Mouse (Mus musculus): ENCODE measurements around the gene Ttyh3.
"Not testable (repeated sequence)": the region's sequence is repeated elsewhere in the genome, so short reads cannot be mapped to it uniquely, and the experiment has no call there.

Gene Ttyh3

GRCm38 (mm10) chr5:140648519-140649100 is at the start of gene Ttyh3:
TSS of gene Ttyh3 (minus strand) at chr5:140649031.
- DNase-seq (ENCODE audit: low read depth in 1 of 2, low spot score in 2 of 2) = peak in 1 of 2 experiments; percentile 21

GRCm38 (mm10) chr5:140695987-140696386 is 47.2 kb upstream of the Ttyh3 start:
- DNase-seq (ENCODE audit: low read depth in 1 of 2, low spot score in 2 of 2) = no peak

- DNase-seq (ENCODE audit: low read depth in 1 of 2, low spot score in 2 of 2) = no peak
These were observed 39.6 kb upstream of the Ttyh3 start for GRCm38 (mm10) chr5:140688434-140688833.

GRCm38 (mm10) chr5:140684343-140685148 is 35.7 kb upstream of the Ttyh3 start:
- DNase-seq (ENCODE audit: low read depth in 1 of 2, low spot score in 2 of 2) = peak in 1 of 2 experiments; percentile 16

- DNase-seq (ENCODE audit: low read depth in 1 of 2, low spot score in 2 of 2) = no peak
These were observed 33.3 kb upstream of the Ttyh3 start for GRCm38 (mm10) chr5:140682113-140682512.

GRCm38 (mm10) chr5:140680950-140681349 is 32.1 kb upstream of the Ttyh3 start:
- no peak for DNase-seq (ENCODE audit: low read depth in 1 of 2, low spot score in 2 of 2)

GRCm38 (mm10) chr5:140680051-140680450 is 31.2 kb upstream of the Ttyh3 start:
- no peak for DNase-seq (ENCODE audit: low read depth in 1 of 2, low spot score in 2 of 2)

GRCm38 (mm10) chr5:140677137-140677536 is 28.3 kb upstream of the Ttyh3 start:
- DNase-seq (ENCODE audit: low read depth in 1 of 2, low spot score in 2 of 2) = no peak

GRCm38 (mm10) chr5:140675640-140676039 is 26.8 kb upstream of the Ttyh3 start:
- DNase-seq (ENCODE audit: low read depth in 1 of 2, low spot score in 2 of 2) = no peak

- no peak for DNase-seq (ENCODE audit: low read depth in 1 of 2, low spot score in 2 of 2)
These were observed 26.2 kb upstream of the Ttyh3 start for GRCm38 (mm10) chr5:140675079-140675478.

GRCm38 (mm10) chr5:140674036-140674435 is 25.2 kb upstream of the Ttyh3 start:
- no peak for DNase-seq (ENCODE audit: low read depth in 1 of 2, low spot score in 2 of 2)

- not testable (repeated sequence) for DNase-seq (ENCODE audit: low read depth in 1 of 2, low spot score in 2 of 2)
These were observed 23.8 kb upstream of the Ttyh3 start for GRCm38 (mm10) chr5:140672603-140673002.

- DNase-seq (ENCODE audit: low read depth in 1 of 2, low spot score in 2 of 2) = no peak
These were observed 23.3 kb upstream of the Ttyh3 start for GRCm38 (mm10) chr5:140672115-140672514.

GRCm38 (mm10) chr5:140663621-140664180 is 14.9 kb upstream of the Ttyh3 start:
- peak in 1 of 2 experiments; percentile 38 for DNase-seq (ENCODE audit: low read depth in 1 of 2, low spot score in 2 of 2)

- no peak for DNase-seq (ENCODE audit: low read depth in 1 of 2, low spot score in 2 of 2)
These were observed 14.1 kb upstream of the Ttyh3 start for GRCm38 (mm10) chr5:140662741-140663592.

- DNase-seq (ENCODE audit: low read depth in 1 of 2, low spot score in 2 of 2) = no peak
These were observed 13.2 kb upstream of the Ttyh3 start for GRCm38 (mm10) chr5:140661875-140662643.

- DNase-seq (ENCODE audit: low read depth in 1 of 2, low spot score in 2 of 2) = no peak
These were observed 12.6 kb upstream of the Ttyh3 start for GRCm38 (mm10) chr5:140661427-140661826.

GRCm38 (mm10) chr5:140660398-140660797 is 11.6 kb upstream of the Ttyh3 start:
- no peak for DNase-seq (ENCODE audit: low read depth in 1 of 2, low spot score in 2 of 2)

GRCm38 (mm10) chr5:140659607-140660272 is 10.9 kb upstream of the Ttyh3 start:
- no peak for DNase-seq (ENCODE audit: low read depth in 1 of 2, low spot score in 2 of 2)
